Mouse (Mus musculus): ENCODE data around the gene Tcf20. TPM values are rescaled to one million over a fixed set of nuclear protein-coding genes. Genes with fewer than 3 reads are reported as not detected.

The Tcf20 gene
- polyA plus RNA-seq, 1 experiment: not detected

DNA sequence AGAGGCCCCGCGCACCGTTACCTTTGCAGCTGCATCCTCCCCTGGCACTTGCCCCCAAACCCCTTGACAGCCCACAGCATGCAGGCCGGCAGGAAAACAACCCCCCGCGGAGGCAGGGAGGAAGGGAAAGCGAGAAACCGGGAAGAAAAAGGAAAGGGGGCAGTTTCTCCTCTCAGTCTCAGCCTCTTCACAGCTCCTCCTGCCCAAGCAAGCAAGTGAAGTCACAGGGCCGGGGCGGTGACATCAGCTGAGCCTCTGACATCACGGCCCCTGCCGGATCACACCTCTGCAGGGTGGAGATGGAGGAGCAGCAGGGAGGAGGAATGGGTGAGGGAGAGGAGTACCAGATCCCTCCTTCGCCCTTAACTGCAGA lies 75.7 kb downstream of the Tcf20 start:
- TF ChIP-seq POLR2A (IDR thresholded peaks at IDR 0.05; ENCODE audit: insufficient read depth, low read depth, low read length): no peak
- TF ChIP-seq CTCF (IDR thresholded peaks at IDR 0.05; ENCODE audit: insufficient read depth, low read depth, low read length): no peak
- 11% methylated on average over 13 of the region's 13 CpGs for WGBS
- Histone ChIP-seq H3K27ac (ENCODE audit: insufficient read depth, low read depth, low read length) (peak overlapping the region; percentile 14; the same call in 1 of the 2 replicates), H3K4me1 (ENCODE audit: control insufficient read depth, insufficient read depth, low read length) (peaks cover 37% of the 10 kb centered on the region), H3K4me3 (ENCODE audit: insufficient read depth, low read depth, low read length) (peak overlapping the region; percentile 33)

DNA sequence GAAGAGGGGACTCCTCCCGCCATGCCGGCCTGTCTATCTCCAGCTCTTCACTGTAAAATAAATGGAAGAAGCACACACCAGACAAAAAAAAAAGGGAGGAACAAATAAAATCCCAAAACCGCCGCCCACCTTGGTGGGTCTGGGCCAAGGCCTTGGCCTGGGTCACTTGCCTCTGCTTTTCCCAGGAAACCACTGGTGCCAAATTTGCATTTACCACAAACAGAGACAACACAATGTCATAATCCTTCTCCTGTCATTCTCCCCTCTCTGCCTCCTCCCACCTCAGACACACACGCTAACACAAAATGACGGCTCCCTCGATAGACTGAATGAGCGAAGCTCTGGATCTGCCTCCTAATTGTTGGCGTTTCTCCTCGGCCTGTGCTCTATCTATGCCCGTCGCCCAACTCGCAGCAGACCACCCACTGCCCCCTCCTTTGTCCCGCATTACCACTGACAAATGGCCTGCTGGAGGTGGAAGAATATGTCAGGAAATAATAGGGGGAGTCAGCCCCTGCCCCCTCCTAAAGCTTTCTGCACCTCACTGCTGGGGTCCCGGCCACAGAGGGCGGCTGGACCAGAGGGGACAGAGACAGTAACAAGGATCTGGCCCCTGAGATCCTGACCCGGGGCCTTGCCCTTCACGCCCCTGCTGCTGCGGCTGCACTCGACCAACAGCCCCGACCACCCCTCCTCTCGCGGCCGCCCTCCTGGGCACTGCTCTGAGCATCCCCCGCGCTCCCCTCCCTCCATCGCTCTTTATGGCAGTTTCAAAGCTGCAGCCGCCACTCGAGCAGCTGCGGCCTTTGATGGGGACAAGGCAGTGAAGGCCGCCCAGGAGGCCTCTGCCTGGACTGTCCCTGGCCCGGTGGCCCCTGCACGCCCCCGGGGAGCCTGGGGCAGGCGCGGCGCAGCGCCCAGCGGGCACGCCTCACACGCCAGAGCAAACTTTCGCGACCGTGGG lies 76.4 kb downstream of the Tcf20 start:
- Histone ChIP-seq H3K27ac (ENCODE audit: insufficient read depth, low read depth, low read length) (peak overlapping the region; percentile 14; the same call in 1 of the 2 replicates), H3K4me1 (ENCODE audit: control insufficient read depth, insufficient read depth, low read length) (peaks cover 42% of the 10 kb centered on the region), H3K4me3 (ENCODE audit: insufficient read depth, low read depth, low read length) (peak overlapping the region; percentile 33)
- TF ChIP-seq POLR2A (IDR thresholded peaks at IDR 0.05; ENCODE audit: insufficient read depth, low read depth, low read length): no peak
- no peak for TF ChIP-seq CTCF (IDR thresholded peaks at IDR 0.05; ENCODE audit: insufficient read depth, low read depth, low read length)
- 34% methylated on average over 44 of the region's 44 CpGs for WGBS

DNA sequence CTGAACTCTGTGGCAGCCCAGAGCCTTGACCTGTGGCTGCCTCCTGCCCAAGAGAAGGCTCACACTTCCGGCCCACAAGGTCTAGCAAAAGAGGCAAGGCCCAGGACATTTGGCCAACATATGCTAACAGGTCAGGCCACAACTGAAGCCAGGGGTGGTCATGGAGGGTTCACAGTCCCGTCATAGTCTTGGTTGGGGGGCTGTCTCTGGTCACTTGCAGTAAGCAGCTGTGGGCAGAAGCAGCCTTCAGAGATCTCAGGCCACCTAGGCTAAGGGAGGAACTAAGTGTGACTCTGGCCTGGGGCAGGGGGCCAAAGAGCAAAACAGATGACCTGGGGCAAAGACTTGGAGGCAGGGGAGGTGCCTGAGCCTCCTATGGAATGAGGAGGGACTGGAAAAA lies 77.1 kb downstream of the Tcf20 start:
- no peak overlapping the region for H3K27ac ChIP-seq (ENCODE audit: insufficient read depth, low read depth, low read length)
- no peak for TF ChIP-seq CTCF (IDR thresholded peaks at IDR 0.05; ENCODE audit: insufficient read depth, low read depth, low read length)
- no peak for TF ChIP-seq POLR2A (IDR thresholded peaks at IDR 0.05; ENCODE audit: insufficient read depth, low read depth, low read length)
- peaks cover 45% of the 10 kb centered on the region for H3K4me1 ChIP-seq (ENCODE audit: control insufficient read depth, insufficient read depth, low read length)
- no peak overlapping the region for H3K4me3 ChIP-seq (ENCODE audit: insufficient read depth, low read depth, low read length)
- 92% methylated on average over 2 of the region's 2 CpGs for WGBS

DNA sequence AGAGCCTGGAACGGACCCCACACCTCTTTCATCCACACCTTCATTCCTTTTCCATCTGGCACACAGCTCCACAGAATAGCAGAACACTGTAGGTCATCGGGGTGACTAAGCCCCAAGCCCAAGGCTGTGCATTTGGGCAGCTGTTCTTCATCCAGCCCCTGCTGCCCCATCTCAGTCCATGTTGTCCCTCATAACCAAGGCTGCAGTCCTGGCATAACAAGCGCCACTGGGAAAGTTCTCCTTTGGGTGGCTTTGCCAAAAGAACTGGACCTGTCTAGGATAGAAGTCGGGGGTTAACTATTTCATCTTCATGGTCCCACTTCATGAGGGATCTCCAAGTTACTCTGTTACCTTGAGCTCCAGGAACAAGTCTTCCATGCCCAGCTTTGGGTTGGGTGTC lies 77.9 kb downstream of the Tcf20 start:
- Histone ChIP-seq H3K4me3 (ENCODE audit: insufficient read depth, low read depth, low read length) (no peak overlapping the region), H3K4me1 (ENCODE audit: control insufficient read depth, insufficient read depth, low read length) (peaks cover 50% of the 10 kb centered on the region), H3K27ac (ENCODE audit: insufficient read depth, low read depth, low read length) (no peak overlapping the region)
- TF ChIP-seq CTCF (IDR thresholded peaks at IDR 0.05; ENCODE audit: insufficient read depth, low read depth, low read length): no peak
- TF ChIP-seq POLR2A (IDR thresholded peaks at IDR 0.05; ENCODE audit: insufficient read depth, low read depth, low read length): no peak
- 98% methylated on average over 4 of the region's 4 CpGs for WGBS

DNA sequence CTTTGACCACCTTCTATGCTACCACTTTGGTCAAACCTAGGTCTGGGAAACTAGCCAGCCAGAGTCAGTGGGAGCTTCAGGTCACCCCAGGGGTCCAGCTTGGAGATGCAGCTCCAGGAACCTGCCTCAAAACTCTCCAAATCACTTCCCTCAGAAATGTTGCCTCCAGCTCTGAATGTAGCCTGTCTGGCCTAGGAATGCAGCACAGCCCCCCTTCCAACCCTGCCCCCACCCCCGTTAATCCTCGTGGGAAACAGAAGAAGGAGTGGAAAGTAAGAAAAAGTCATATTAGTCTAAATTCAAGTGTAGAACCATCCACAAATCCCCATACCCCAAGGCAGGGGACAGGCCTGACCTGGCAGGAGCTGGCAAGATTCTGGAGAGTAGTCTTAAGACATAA lies 79.2 kb downstream of the Tcf20 start:
- 30% methylated on average over 2 of the region's 2 CpGs for WGBS
- no peak overlapping the region for H3K4me3 ChIP-seq (ENCODE audit: insufficient read depth, low read depth, low read length)
- no peak overlapping the region for H3K27ac ChIP-seq (ENCODE audit: insufficient read depth, low read depth, low read length)
- peaks cover 51% of the 10 kb centered on the region for H3K4me1 ChIP-seq (ENCODE audit: control insufficient read depth, insufficient read depth, low read length)
- TF ChIP-seq POLR2A (IDR thresholded peaks at IDR 0.05; ENCODE audit: insufficient read depth, low read depth, low read length) (no peak), CTCF (IDR thresholded peaks at IDR 0.05; ENCODE audit: insufficient read depth, low read depth, low read length) (no peak)

DNA sequence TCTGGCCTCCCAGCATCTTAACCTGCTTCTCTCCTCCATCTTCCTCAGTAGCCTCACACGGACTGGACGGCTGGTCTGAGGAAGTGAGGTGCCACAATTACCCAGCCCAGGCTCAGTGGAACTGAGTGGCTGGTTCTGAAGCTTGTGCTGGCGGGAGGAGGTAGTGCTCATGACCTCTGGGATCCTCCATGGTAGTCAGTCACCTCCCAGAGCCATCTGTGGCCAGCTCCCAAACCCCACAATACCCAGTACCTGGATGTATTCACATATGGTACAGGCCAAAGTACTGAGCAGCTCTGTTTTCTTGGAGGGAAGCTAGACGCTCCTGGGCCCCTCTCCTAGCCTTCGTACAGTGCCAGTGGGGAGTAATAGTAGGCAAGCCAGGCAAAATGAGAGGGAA lies 80.4 kb downstream of the Tcf20 start:
- H3K4me1 ChIP-seq (ENCODE audit: control insufficient read depth, insufficient read depth, low read length): peaks cover 47% of the 10 kb centered on the region
- TF ChIP-seq POLR2A (IDR thresholded peaks at IDR 0.05; ENCODE audit: insufficient read depth, low read depth, low read length) (no peak), CTCF (IDR thresholded peaks at IDR 0.05; ENCODE audit: insufficient read depth, low read depth, low read length) (no peak)
- H3K4me3 ChIP-seq (ENCODE audit: insufficient read depth, low read depth, low read length): no peak overlapping the region
- 68% methylated on average over 5 of the region's 5 CpGs for WGBS
- H3K27ac ChIP-seq (ENCODE audit: insufficient read depth, low read depth, low read length): no peak overlapping the region

DNA sequence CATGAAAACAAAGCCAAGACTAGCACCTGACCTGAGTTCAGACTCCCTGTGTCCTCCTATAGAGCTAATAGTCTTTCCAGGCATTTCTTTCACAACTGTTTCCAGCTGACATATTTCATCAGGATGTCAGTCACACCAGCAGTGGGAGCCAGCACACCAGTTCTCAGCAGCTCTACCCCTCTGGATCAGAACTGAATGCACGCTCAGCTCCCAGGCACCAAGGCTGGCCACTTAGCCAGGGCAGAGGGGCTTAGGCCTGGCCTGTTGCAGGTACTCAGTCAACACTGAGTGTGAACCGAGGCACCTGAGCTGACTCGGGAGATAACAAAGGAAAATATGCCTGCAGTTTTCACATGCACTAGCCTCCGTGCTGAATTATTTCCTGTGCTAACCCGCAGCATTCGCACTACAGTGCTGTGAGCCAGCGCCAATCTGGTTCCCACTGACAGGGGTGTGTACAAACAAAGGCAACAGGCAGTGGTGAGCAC lies 81.1 kb downstream of the Tcf20 start:
- 60% methylated on average over 7 of the region's 7 CpGs for WGBS
- no peak overlapping the region for H3K27ac ChIP-seq (ENCODE audit: insufficient read depth, low read depth, low read length)

DNA sequence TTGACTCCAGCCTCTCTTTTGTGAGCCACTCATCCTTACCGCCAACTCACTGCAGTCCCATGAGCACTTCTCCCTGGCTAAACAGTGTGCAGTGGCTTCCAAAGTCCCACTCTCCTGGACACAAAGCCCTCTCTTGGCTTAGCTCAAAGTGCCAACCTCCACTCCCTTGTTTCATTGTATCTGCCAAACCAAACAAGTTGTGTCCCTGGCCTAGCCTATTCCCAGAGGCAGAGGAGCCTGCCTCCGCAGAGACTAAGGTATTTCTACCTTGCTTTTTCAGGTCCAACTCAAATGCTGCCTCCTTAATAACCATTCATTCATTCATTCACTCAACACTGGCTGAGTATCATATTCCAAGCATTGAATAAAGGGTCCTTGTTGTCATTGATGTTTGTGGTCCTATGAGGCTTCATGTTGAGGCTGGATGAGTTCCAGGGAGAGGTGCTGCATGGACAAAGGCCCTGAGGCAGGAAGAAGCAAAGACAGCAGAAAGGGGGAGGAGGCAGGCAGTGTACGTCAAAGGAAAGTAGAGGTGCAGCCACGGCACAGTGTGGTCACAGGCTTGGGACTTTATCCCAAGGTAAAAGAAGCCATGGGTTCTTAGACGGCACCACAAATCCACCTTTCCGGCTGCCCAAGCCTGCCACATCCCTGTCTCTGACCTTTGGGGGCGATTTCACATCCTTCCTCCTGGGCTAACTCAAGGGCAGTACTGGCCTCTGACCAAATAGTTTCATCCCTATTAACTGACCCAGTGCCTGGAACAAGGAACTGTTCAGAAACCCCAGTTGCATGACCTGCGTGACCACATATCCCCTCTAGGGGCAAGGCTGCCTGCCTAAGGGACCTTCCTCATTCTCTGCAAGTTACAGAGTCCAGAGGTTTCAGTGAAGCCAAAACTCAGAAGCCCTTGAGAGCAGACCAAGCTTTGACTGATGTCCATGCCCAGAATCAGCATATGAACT lies 82.0 kb downstream of the Tcf20 start:
- H3K27ac ChIP-seq (ENCODE audit: insufficient read depth, low read depth, low read length): no peak overlapping the region
- TF ChIP-seq POLR2A (IDR thresholded peaks at IDR 0.05; ENCODE audit: insufficient read depth, low read depth, low read length) (no peak), CTCF (IDR thresholded peaks at IDR 0.05; ENCODE audit: insufficient read depth, low read depth, low read length) (no peak)
- 82% methylated on average over 8 of the region's 8 CpGs for WGBS
- peaks cover 42% of the 10 kb centered on the region for H3K4me1 ChIP-seq (ENCODE audit: control insufficient read depth, insufficient read depth, low read length)
- no peak overlapping the region for H3K4me3 ChIP-seq (ENCODE audit: insufficient read depth, low read depth, low read length)

More for the DNA sequence above, 81.1 kb downstream of the Tcf20 start:
- H3K4me1 ChIP-seq (ENCODE audit: control insufficient read depth, insufficient read depth, low read length): peaks cover 44% of the 10 kb centered on the region
- TF ChIP-seq CTCF (IDR thresholded peaks at IDR 0.05; ENCODE audit: insufficient read depth, low read depth, low read length) (no peak), POLR2A (IDR thresholded peaks at IDR 0.05; ENCODE audit: insufficient read depth, low read depth, low read length) (no peak)
- H3K4me3 ChIP-seq (ENCODE audit: insufficient read depth, low read depth, low read length): no peak overlapping the region

All from olfactory bulb, adult 2 months (tissue).